Mouse (Mus musculus): ENCODE measurements around the gene Nifk.

- TF ChIP-seq CTCF (IDR thresholded peaks at IDR 0.05; ENCODE audit: extremely low read depth, insufficient read depth, insufficient read length, insufficient replicate concordance) (peak; percentile 74; the same call in 1 of the 2 replicates), POLR2A (IDR thresholded peaks at IDR 0.05; ENCODE audit: low read depth, low read length) (peak; percentile 33; the same call in 1 of the 2 replicates)
These were observed at the start of gene Nifk for GRCm38 (mm10) chr1:118321661-118322201.

Measured in spleen, adult 2 months (tissue).